Mouse (Mus musculus) spleen, adult 2 months (tissue): ENCODE measurements around the gene Fa2h. TPM values are rescaled to one million over a fixed set of nuclear protein-coding genes. Genes with fewer than 3 reads are reported as not detected.

Experiments
- DNase-seq, 2 experiments: peaks; one replicate each; pipeline versions ENCODE4 v3.0.0 to v3.0.0-alpha.2; 2012 to 2021; ENCODE audit warnings: low spot score in 2 of 2, low read depth in 1 of 2
- H3K27ac ChIP-seq: fragments of 200-500 bp; 2 replicates; pipeline ENCODE4 v1.5.1; 2012; ENCODE audit warnings: low read length, inconsistent platforms; ENCODE audit not compliant: insufficient read depth
- H3K27me3 ChIP-seq: fragments of 200-500 bp; 2 replicates; pipeline ENCODE4 v1.6.1; 2012; ENCODE audit warnings: mild to moderate bottlenecking, moderate library complexity, low read length, inconsistent platforms; ENCODE audit not compliant: control insufficient read depth, insufficient read depth
- H3K36me3 ChIP-seq: fragments of 200-500 bp; 2 replicates; pipeline ENCODE4 v1.6.1; 2012; ENCODE audit warnings: mild to moderate bottlenecking, low read length, inconsistent platforms; ENCODE audit not compliant: control insufficient read depth, insufficient read depth
- H3K4me1 ChIP-seq: fragments of 200-500 bp; 2 replicates; pipeline ENCODE4 v1.6.1; 2011; ENCODE audit warnings: inconsistent platforms; ENCODE audit not compliant: control insufficient read depth, insufficient read depth, insufficient read length
- H3K4me3 ChIP-seq: fragments of 200-500 bp; 2 replicates; pipeline ENCODE4 v1.5.1; 2011; ENCODE audit warnings: mild to moderate bottlenecking, inconsistent platforms; ENCODE audit not compliant: insufficient read depth, insufficient read length; ENCODE audit errors: extremely low read depth
- CTCF ChIP-seq: fragments of 200-500 bp; IDR thresholded peaks from 2 replicates; pipeline ENCODE4 v1.5.1; 2011; ENCODE audit warnings: mild to moderate bottlenecking, inconsistent platforms; ENCODE audit not compliant: insufficient read depth, insufficient read length, insufficient replicate concordance; ENCODE audit errors: extremely low read depth
- POLR2A ChIP-seq: fragments of 200-500 bp; IDR thresholded peaks from 2 replicates; pipeline ENCODE4 v1.6.1; 2011; ENCODE audit warnings: low read depth, low read length, inconsistent platforms
- WGBS: fragments of 180-500 bp; shearing (Covaris S2); methylation state at CpG from one replicate; pipeline ENCODE4 v1.1.7; 2018; 5-methylcytosine and 5-hydroxymethylcytosine counted together
- polyA plus RNA-seq: library from polyadenylated mRNA; depleted of rRNA; stranded (reverse); fragments of >200 nt; gene quantifications from 2 replicates; pipeline ENCODE4 v1.2.3, GENCODE M21; 2012; rRNA removed

Fa2h gene
- polyA plus RNA-seq, 1 experiment, result 0.07 TPM

- peaks cover 2% of the 10 kb centered on the region; the same call in 1 of the 2 replicates for H3K4me1 ChIP-seq
- H3K27me3 ChIP-seq, result no peaks in the 10 kb centered on the region
- peak within 1 kb of the TSS; percentile 77 for H3K27ac ChIP-seq
- peak; percentile 94 to 95 for DNase-seq
- under 1% methylated on average over 67 of the region's 67 CpGs for WGBS
- H3K36me3 ChIP-seq, result peaks cover 3% of the 10 kb centered on the region; the same call in 1 of the 2 replicates
- peak within 1 kb of the TSS; percentile 84 for H3K4me3 ChIP-seq
- TF ChIP-seq POLR2A (peak; percentile 47), CTCF (no peak)
These were observed 93.6 kb downstream of the Fa2h start, which contains the start of gene Rfwd3 for GRCm38 (mm10) chr8:111299821-111300568. TSS of gene Rfwd3 (minus strand) at chr8:111300222.

DNA sequence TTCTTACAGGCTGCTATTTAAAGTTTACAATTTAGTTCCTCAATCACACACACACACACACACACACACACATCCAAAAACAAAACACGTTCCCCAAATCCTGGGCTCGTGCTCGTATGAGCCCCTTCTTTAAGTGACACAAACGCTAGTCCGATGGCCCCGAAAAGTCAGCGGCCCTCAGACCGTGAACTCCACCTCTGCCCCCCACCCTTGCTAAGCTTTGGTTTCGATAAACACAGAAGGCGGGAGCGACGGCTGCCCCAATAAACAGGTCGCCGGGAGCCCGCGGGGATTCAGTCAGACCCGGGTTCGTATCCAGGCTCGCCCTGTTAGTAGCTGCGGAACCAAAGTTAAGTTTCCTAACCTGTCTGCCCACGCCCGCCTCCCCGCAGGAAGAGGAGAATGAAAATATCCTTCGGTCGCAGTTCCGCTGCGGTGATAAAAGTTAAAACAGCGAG is 94.2 kb downstream of the Fa2h start:
- TF ChIP-seq CTCF, result no peak
- no peak for TF ChIP-seq POLR2A
- Histone ChIP-seq H3K27me3 (no peaks in the 10 kb centered on the region), H3K4me3 (peak overlapping the region; percentile 84), H3K4me1 (peaks cover 2% of the 10 kb centered on the region; the same call in 1 of the 2 replicates), H3K36me3 (peaks cover 4% of the 10 kb centered on the region), H3K27ac (peak overlapping the region; percentile 77)
- DNase-seq, result peak; percentile 46 to 49
- under 1% methylated on average over 28 of the region's 28 CpGs for WGBS

- TF ChIP-seq CTCF (no peak), POLR2A (no peak)
- no peak overlapping the region for H3K27ac ChIP-seq
- no peak for DNase-seq
- peaks cover 2% of the 10 kb centered on the region; the same call in 1 of the 2 replicates for H3K4me1 ChIP-seq
- no peaks in the 10 kb centered on the region for H3K27me3 ChIP-seq
- peaks cover 10% of the 10 kb centered on the region for H3K36me3 ChIP-seq
- 84% methylated on average over 1 of the region's 1 CpGs for WGBS
- H3K4me3 ChIP-seq, result no peak overlapping the region
These were observed 95.6 kb downstream of the Fa2h start for GRCm38 (mm10) chr8:111298011-111298410.

Other genes starting within 250 kb of the Fa2h start
- gene Glg1, start 134.6 kb downstream of the Fa2h start, polyA plus RNA-seq, result 22.6 and 24.9 TPM in 2 replicates
- 10.6 and 10.9 TPM in 2 replicates for gene Rfwd3, start 93.6 kb downstream of the Fa2h start, polyA plus RNA-seq
- gene Mlkl, start 55.6 kb downstream of the Fa2h start, polyA plus RNA-seq, result 1.0 and 1.1 TPM in 2 replicates
- 4.6 and 5.0 TPM in 2 replicates for gene Wdr59, start 128.3 kb upstream of the Fa2h start, polyA plus RNA-seq
- 62.9 and 73.2 TPM in 2 replicates for gene Znrf1, start 142.3 kb upstream of the Fa2h start, polyA plus RNA-seq
- 1.2 and 1.8 TPM in 2 replicates for gene Ldhd, start 236.6 kb upstream of the Fa2h start, polyA plus RNA-seq
- gene Zfp1, start 249.6 kb upstream of the Fa2h start, polyA plus RNA-seq, result 4.9 and 5.2 TPM in 2 replicates